Mouse (Mus musculus): ENCODE results near the gene Slc43a2. TPM values are rescaled to one million over a fixed set of nuclear protein-coding genes. Genes with fewer than 3 reads are reported as not detected.

Slc43a2 gene
- polyA plus RNA-seq, 1 experiment from 2014 or later: 7.5 TPM

- H3K4me2 ChIP-seq (ENCODE audit: low read depth, low read length, severe bottlenecking): no peak overlapping the region
- 80% methylated on average over 13 of the region's 14 CpGs for WGBS
- H3K9me3 ChIP-seq (ENCODE audit: control insufficient read depth, low read length): no peaks in the 10 kb centered on the region
- no peak overlapping the region for H3K9ac ChIP-seq (ENCODE audit: low read length)
- H3K4me1 ChIP-seq (replicated peaks; ENCODE audit: control insufficient read depth, insufficient read depth, low read length): peaks cover 9% of the 10 kb centered on the region
- ATAC-seq (replicated peaks; ENCODE audit: low FRiP score) (no peak), DNase-seq (ENCODE audit: low spot score) (no peak)
- no peak overlapping the region for H3K4me3 ChIP-seq (ENCODE audit: low read depth, low read length)
- H3K27me3 ChIP-seq (ENCODE audit: control insufficient read depth, insufficient read depth, low read length): no peaks in the 10 kb centered on the region
- H3K36me3 ChIP-seq (ENCODE audit: control insufficient read depth, insufficient read depth, low read length): no peaks in the 10 kb centered on the region
- no peak overlapping the region for H3K27ac ChIP-seq (ENCODE audit: low read depth, low read length)
Measured at GRCm38 (mm10) chr11:75571126-75571990, 39.9 kb downstream of the Slc43a2 start.

- 11% methylated on average over 10 of the region's 10 CpGs for WGBS
- no peak for DNase-seq (ENCODE audit: low spot score)
Measured at GRCm38 (mm10) chr11:75572301-75572791, 40.9 kb downstream of the Slc43a2 start.

GRCm38 (mm10) chr11:75572854-75573650, 41.6 kb downstream of the Slc43a2 start:
- H3K4me1 ChIP-seq (replicated peaks; ENCODE audit: control insufficient read depth, insufficient read depth, low read length): peaks cover 9% of the 10 kb centered on the region
- 0 out of 2 replicates have a peak overlapping the region, but pooled peaks have one; percentile 8 for H3K4me2 ChIP-seq (ENCODE audit: low read depth, low read length, severe bottlenecking)
- peak; percentile 96 for DNase-seq (ENCODE audit: low spot score)
- no peaks in the 10 kb centered on the region for H3K9me3 ChIP-seq (ENCODE audit: control insufficient read depth, low read length)
- 9% methylated on average over 12 of the region's 12 CpGs for WGBS
- peak overlapping the region; percentile 42; the same call in 1 of the 2 replicates for H3K9ac ChIP-seq (ENCODE audit: low read length)
- H3K27me3 ChIP-seq (ENCODE audit: control insufficient read depth, insufficient read depth, low read length): no peaks in the 10 kb centered on the region
- ATAC-seq (replicated peaks; ENCODE audit: low FRiP score): peak; percentile 86
- H3K36me3 ChIP-seq (ENCODE audit: control insufficient read depth, insufficient read depth, low read length): no peaks in the 10 kb centered on the region
- no peak overlapping the region for H3K27ac ChIP-seq (ENCODE audit: low read depth, low read length)
- no peak overlapping the region for H3K4me3 ChIP-seq (ENCODE audit: low read depth, low read length)

More at GRCm38 (mm10) chr11:75572301-75572791, 40.9 kb downstream of the Slc43a2 start:
- Histone ChIP-seq H3K9ac (ENCODE audit: low read length) (peak overlapping the region; percentile 42; the same call in 1 of the 2 replicates), H3K36me3 (ENCODE audit: control insufficient read depth, insufficient read depth, low read length) (no peaks in the 10 kb centered on the region), H3K4me3 (ENCODE audit: low read depth, low read length) (no peak overlapping the region), H3K4me1 (replicated peaks; ENCODE audit: control insufficient read depth, insufficient read depth, low read length) (peaks cover 9% of the 10 kb centered on the region), H3K27ac (ENCODE audit: low read depth, low read length) (no peak overlapping the region), H3K9me3 (ENCODE audit: control insufficient read depth, low read length) (no peaks in the 10 kb centered on the region), H3K4me2 (ENCODE audit: low read depth, low read length, severe bottlenecking) (0 out of 2 replicates have a peak overlapping the region, but pooled peaks have one; percentile 8), H3K27me3 (ENCODE audit: control insufficient read depth, insufficient read depth, low read length) (no peaks in the 10 kb centered on the region)
- ATAC-seq (replicated peaks; ENCODE audit: low FRiP score): no peak

- Histone ChIP-seq H3K27ac (ENCODE audit: low read depth, low read length) (no peak overlapping the region), H3K4me1 (replicated peaks; ENCODE audit: control insufficient read depth, insufficient read depth, low read length) (peaks cover 9% of the 10 kb centered on the region), H3K27me3 (ENCODE audit: control insufficient read depth, insufficient read depth, low read length) (no peaks in the 10 kb centered on the region), H3K9ac (ENCODE audit: low read length) (no peak overlapping the region), H3K36me3 (ENCODE audit: control insufficient read depth, insufficient read depth, low read length) (no peaks in the 10 kb centered on the region), H3K4me3 (ENCODE audit: low read depth, low read length) (no peak overlapping the region), H3K4me2 (ENCODE audit: low read depth, low read length, severe bottlenecking) (no peak overlapping the region), H3K9me3 (ENCODE audit: control insufficient read depth, low read length) (no peaks in the 10 kb centered on the region)
- ATAC-seq (replicated peaks; ENCODE audit: low FRiP score): no peak
- no peak for DNase-seq (ENCODE audit: low spot score)
- WGBS: 80% methylated on average over 5 of the region's 5 CpGs
Measured at GRCm38 (mm10) chr11:75574378-75575123, 43.1 kb downstream of the Slc43a2 start.

GRCm38 (mm10) chr11:75575560-75576123, 44.1 kb downstream of the Slc43a2 start:
- DNase-seq (ENCODE audit: low spot score): no peak
- H3K4me3 ChIP-seq (ENCODE audit: low read depth, low read length): no peak overlapping the region
- H3K4me1 ChIP-seq (replicated peaks; ENCODE audit: control insufficient read depth, insufficient read depth, low read length): peaks cover 9% of the 10 kb centered on the region
- 81% methylated on average over 9 of the region's 9 CpGs for WGBS
- H3K4me2 ChIP-seq (ENCODE audit: low read depth, low read length, severe bottlenecking): no peak overlapping the region
- H3K36me3 ChIP-seq (ENCODE audit: control insufficient read depth, insufficient read depth, low read length): no peaks in the 10 kb centered on the region
- no peak overlapping the region for H3K9ac ChIP-seq (ENCODE audit: low read length)
- no peaks in the 10 kb centered on the region for H3K9me3 ChIP-seq (ENCODE audit: control insufficient read depth, low read length)
- H3K27me3 ChIP-seq (ENCODE audit: control insufficient read depth, insufficient read depth, low read length): no peaks in the 10 kb centered on the region
- H3K27ac ChIP-seq (ENCODE audit: low read depth, low read length): no peak overlapping the region
- no peak for ATAC-seq (replicated peaks; ENCODE audit: low FRiP score)

DNA sequence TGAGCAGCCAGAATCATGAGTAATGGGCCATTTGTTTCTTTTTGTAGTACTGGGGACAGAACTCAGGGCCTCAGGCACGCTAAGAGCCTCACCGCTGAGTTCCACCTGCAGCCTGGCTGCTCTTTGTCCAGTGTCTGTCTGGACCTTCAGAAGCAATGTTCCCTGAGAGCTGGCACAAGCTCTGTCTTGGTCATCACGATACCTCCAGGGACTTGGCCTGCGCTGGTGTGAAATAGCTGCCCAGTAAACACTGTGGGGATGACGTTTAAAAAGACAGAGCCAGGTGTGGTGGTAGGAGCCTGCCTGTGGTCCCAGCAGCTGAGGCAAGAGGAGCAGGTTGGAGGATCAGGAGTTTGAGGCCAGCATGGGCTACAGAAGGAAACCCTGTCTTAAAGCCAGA, 47.1 kb downstream of the Slc43a2 start:
- Histone ChIP-seq H3K4me1 (replicated peaks; ENCODE audit: control insufficient read depth, insufficient read depth, low read length) (no peaks in the 10 kb centered on the region), H3K9ac (ENCODE audit: low read length) (no peak overlapping the region), H3K4me2 (ENCODE audit: low read depth, low read length, severe bottlenecking) (no peak overlapping the region), H3K4me3 (ENCODE audit: low read depth, low read length) (no peak overlapping the region), H3K27me3 (ENCODE audit: control insufficient read depth, insufficient read depth, low read length) (no peaks in the 10 kb centered on the region), H3K36me3 (ENCODE audit: control insufficient read depth, insufficient read depth, low read length) (no peaks in the 10 kb centered on the region), H3K9me3 (ENCODE audit: control insufficient read depth, low read length) (no peaks in the 10 kb centered on the region), H3K27ac (ENCODE audit: low read depth, low read length) (no peak overlapping the region)
- no peak for DNase-seq (ENCODE audit: low spot score)
- ATAC-seq (replicated peaks; ENCODE audit: low FRiP score): no peak
- 84% methylated on average over 5 of the region's 5 CpGs for WGBS

GRCm38 (mm10) chr11:75581495-75582149, 50.1 kb downstream of the Slc43a2 start:
- no peak overlapping the region for H3K27ac ChIP-seq (ENCODE audit: low read depth, low read length)
- no peak overlapping the region for H3K4me3 ChIP-seq (ENCODE audit: low read depth, low read length)
- WGBS: 93% methylated on average over 7 of the region's 7 CpGs
- no peak overlapping the region for H3K9ac ChIP-seq (ENCODE audit: low read length)
- no peaks in the 10 kb centered on the region for H3K36me3 ChIP-seq (ENCODE audit: control insufficient read depth, insufficient read depth, low read length)
- DNase-seq (ENCODE audit: low spot score) (no peak), ATAC-seq (replicated peaks; ENCODE audit: low FRiP score) (no peak)
- H3K9me3 ChIP-seq (ENCODE audit: control insufficient read depth, low read length): no peaks in the 10 kb centered on the region
- H3K27me3 ChIP-seq (ENCODE audit: control insufficient read depth, insufficient read depth, low read length): no peaks in the 10 kb centered on the region
- H3K4me1 ChIP-seq (replicated peaks; ENCODE audit: control insufficient read depth, insufficient read depth, low read length): no peaks in the 10 kb centered on the region
- no peak overlapping the region for H3K4me2 ChIP-seq (ENCODE audit: low read depth, low read length, severe bottlenecking)

Data from forebrain, embryonic 11.5 days (tissue).